Mouse (Mus musculus): ENCODE results near the gene Wdr86. TPM values are rescaled to one million over a fixed set of nuclear protein-coding genes. Genes with fewer than 3 reads are reported as not detected.
"Not testable (repeated sequence)": the region's sequence is repeated elsewhere in the genome, so short reads cannot be mapped to it uniquely, and the experiment has no call there.

Wdr86 gene
- total RNA-seq (2021) = under 1 TPM; 0.42 to 0.93 TPM

DNA sequence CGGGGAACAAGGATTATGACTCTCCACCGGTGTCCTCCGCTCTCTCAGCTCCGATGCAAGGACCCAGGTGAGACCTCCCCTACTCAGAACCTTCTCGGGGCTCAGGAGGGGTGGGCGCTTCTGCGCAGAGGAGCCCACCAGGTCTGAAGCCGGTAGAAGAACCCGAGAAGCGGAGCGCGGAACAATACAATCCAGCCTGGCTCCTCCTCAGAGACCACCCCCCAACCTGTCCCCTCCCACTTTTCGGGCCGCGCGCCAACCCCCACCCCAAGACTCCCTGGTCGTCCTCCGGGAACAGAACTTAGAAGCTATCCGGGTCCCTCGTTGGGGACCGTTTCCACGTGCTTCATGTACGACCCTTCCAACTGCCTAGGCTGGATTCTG is at the start of gene Wdr86:
Gene Wdr86 (minus strand): TSS at position 240 of the 384 bp plus-strand sequence.
- intact Hi-C loops (cut with DNase I) = no loop called here
- no peak for DNase-seq (ENCODE audit: low spot score in 2 of 2)

- intact Hi-C loops (cut with DNase I) = loop anchor here (2.0 to 5.0 kb wide), 2 partner anchors 62 to 105 kb away; partner anchors contain the start of gene Rheb
- DNase-seq (ENCODE audit: low spot score in 2 of 2) = no peak
These were observed 49.5 kb upstream of the Wdr86 start for GRCm38 (mm10) chr5:24779881-24780512.

DNA sequence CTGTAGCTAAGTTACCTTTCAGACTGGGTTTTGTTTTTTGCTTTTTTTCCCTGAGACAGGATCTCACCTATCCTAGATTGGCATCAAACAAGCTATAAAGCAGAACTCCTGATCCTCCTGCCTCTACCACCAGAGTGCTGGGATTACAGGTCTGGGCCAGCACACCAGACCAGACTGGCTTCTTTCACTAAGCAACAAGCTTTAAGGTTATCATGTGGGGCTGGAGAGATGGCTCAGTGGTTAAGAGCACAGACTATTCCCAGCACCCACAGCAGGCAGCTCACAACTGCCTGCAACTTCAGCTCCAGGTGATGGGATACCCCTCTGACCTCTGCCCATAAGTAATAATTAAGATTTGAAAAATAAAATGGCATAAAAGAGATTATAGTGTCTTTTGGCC is 48.8 kb upstream of the Wdr86 start:
- intact Hi-C loops (cut with DNase I) = loop anchor here (2.0 kb wide), 1 partner anchor 105 kb away; no protein-coding TSS in a partner anchor
- no peak for DNase-seq (ENCODE audit: low spot score in 2 of 2)

GRCm38 (mm10) chr5:24778843-24779140 is 48.3 kb upstream of the Wdr86 start:
- intact Hi-C loops (cut with DNase I) = loop anchor here (2.0 kb wide), 1 partner anchor 104 kb away; no protein-coding TSS in a partner anchor
- DNase-seq (ENCODE audit: low spot score in 2 of 2) = no peak

- no peak for DNase-seq (ENCODE audit: low spot score in 2 of 2)
These were observed 47.7 kb upstream of the Wdr86 start for GRCm38 (mm10) chr5:24778082-24778842.

GRCm38 (mm10) chr5:24776681-24777080 is 46.2 kb upstream of the Wdr86 start:
- no peak for DNase-seq (ENCODE audit: low spot score in 2 of 2)
- intact Hi-C loops (cut with DNase I) = no loop called here

More at GRCm38 (mm10) chr5:24778082-24778842, 47.7 kb upstream of the Wdr86 start:
- intact Hi-C loops (cut with DNase I) = loop anchor here (2.0 kb wide), 1 partner anchor 103 kb away; no protein-coding TSS in a partner anchor

GRCm38 (mm10) chr5:24774549-24774948 is 44.0 kb upstream of the Wdr86 start:
- intact Hi-C loops (cut with DNase I); DNase-seq (ENCODE audit: low spot score in 2 of 2): not testable (repeated sequence)

GRCm38 (mm10) chr5:24757816-24758215 is 27.3 kb upstream of the Wdr86 start, which contains the start of gene Crygn:
Gene Crygn, minus strand, starts transcription at chr5:24758008.
- intact Hi-C loops (cut with DNase I) = no loop called here
- no peak for DNase-seq (ENCODE audit: low spot score in 2 of 2)

- intact Hi-C loops (cut with DNase I) = no loop called here
These were observed 26.4 kb upstream of the Wdr86 start for GRCm38 (mm10) chr5:24756931-24757330.

DNA sequence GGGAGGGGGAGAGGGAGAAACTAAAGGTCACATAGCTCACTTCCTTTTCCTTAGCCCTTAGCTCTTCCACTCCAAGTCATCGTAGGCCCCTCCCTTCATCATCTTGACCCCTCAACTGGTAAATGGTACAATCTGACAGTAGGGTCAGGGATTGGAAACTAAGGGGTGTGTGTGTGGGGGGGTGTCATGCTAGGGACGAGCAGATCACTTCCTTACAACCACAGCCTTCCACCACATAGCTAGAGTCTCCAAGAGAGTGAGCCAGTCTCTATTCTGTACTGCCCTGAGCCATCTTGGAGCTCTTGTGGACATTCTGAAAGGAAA is 21.6 kb upstream of the Wdr86 start:
- DNase-seq (ENCODE audit: low spot score in 2 of 2) = no peak
- intact Hi-C loops (cut with DNase I) = no loop called here

More at GRCm38 (mm10) chr5:24756931-24757330, 26.4 kb upstream of the Wdr86 start:
- no peak for DNase-seq (ENCODE audit: low spot score in 2 of 2)

DNA sequence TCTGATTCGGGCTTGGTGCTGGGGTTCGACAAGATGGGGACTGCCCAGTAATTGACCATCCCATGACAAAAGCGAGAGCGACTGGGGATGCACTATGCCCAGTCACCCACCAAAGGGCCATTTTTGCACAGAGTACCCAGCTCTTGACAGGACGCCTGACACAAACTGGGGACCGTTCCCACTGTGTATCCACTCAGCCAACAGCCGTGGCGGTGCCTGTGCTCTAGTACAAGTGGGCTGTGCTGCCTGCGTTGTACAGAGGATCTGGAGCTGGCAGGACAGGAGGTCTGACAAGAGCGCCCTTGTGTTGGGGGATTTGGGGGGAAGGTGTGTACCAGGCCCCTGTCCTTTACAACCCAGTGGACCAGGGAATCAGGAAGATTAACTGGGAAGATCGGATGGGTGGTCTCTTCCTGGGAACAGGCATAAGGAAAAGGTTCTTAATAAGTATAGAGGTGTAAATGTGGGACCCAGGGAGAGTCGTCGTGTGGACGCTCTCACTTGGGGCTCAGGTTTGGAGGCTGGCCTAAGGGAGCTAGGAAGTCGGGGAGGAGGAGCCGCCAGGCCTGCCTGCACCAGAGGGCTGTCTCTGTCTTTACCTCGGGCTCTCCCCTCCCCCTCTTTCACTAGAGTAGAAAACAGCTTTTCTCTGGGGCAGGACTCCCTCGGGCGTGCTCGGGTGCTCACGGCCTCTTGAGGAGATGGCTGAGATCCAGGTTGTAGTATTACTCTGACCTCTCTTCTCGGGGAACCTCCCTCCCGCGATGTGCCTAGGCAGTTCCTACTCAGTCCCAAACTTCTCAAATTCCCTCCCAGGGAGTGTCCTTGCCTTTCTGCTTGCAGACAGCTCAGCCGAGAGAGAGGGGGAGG is 21.0 kb upstream of the Wdr86 start:
- peak; percentile 25 to 42 for DNase-seq (ENCODE audit: low spot score in 2 of 2)
- intact Hi-C loops (cut with DNase I) = no loop called here

- DNase-seq (ENCODE audit: low spot score in 2 of 2) = peak; percentile 82 to 86
- intact Hi-C loops (cut with DNase I) = loop anchor here (1.0 kb wide), 1 partner anchor 65 kb away; the partner anchor contains the start of gene Nub1
These were observed 20.1 kb upstream of the Wdr86 start for GRCm38 (mm10) chr5:24750321-24751304.

DNA sequence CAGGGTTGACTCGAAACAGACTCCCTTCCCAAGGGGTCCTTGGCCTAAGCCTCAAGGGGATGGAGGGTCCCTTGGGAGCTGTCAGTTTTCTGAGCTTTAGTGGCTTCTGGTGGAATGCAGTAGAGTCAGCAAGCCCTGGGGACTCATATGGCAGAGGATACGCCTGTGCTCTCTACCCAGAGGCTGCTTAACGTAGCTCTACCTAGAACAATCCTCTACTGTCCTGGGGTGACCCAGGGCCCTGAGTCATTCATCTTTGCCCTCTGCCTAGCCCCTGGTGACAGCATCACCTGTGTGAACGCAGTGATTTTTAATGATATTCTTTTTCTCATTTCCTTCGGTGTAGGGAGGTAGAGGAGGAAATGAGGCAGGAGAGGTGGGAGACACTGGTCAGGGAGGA is 19.2 kb upstream of the Wdr86 start:
- DNase-seq (ENCODE audit: low spot score in 2 of 2) = no peak
- intact Hi-C loops (cut with DNase I) = loop anchor here (1.0 kb wide), 1 partner anchor 64 kb away; the partner anchor contains the start of gene Nub1

GRCm38 (mm10) chr5:24747533-24747932 is 17.0 kb upstream of the Wdr86 start:
- intact Hi-C loops (cut with DNase I) = no loop called here
- DNase-seq (ENCODE audit: low spot score in 2 of 2) = no peak

GRCm38 (mm10) chr5:24743956-24744355 is 13.4 kb upstream of the Wdr86 start:
- DNase-seq (ENCODE audit: low spot score in 2 of 2) = no peak
- intact Hi-C loops (cut with DNase I) = no loop called here

DNA sequence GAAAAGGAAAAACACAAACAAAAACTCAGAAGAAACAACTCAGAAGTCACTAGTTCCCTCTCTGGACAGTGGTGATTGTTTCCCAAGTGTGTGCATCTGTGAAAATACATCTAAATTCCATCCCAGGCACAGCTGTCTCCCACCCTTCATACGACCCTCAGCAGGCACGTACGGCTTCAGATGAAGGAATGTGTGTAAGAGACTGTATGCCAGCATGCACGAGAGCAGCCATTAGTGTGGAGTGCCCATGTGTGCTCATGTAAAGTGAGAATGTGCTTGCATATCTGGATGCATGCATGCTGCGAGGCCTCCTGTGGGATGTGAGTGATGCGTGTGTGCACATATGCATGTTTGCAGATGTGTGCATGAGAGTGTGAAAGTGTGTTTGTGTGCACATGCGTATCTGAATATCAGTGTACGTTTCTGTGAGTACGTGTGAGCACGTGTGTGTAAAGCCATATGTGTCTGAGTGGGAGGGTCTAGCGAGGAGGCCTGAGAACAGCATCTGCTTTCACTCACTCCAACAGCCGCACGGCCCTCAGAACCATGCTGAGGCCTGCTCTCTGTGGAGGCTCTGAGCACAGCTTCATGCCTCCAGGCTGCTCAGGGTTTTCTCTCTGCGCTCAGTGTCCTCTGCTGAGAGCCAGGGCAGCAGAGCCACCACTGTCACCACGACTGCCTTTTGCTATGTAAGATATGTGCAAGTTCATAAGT is 10.8 kb upstream of the Wdr86 start:
- intact Hi-C loops (cut with DNase I) = loop anchor here (2.0 kb wide), 1 partner anchor 79 kb away; no protein-coding TSS in a partner anchor

GRCm38 (mm10) chr5:24739141-24739753 is 8.7 kb upstream of the Wdr86 start:
- DNase-seq (ENCODE audit: low spot score in 2 of 2) = peak; percentile 26 to 28
- intact Hi-C loops (cut with DNase I) = no loop called here

More for the DNA sequence above, 10.8 kb upstream of the Wdr86 start:
- no peak for DNase-seq (ENCODE audit: low spot score in 2 of 2)

GRCm38 (mm10) chr5:24738517-24738916 is 8.0 kb upstream of the Wdr86 start:
- no peak for DNase-seq (ENCODE audit: low spot score in 2 of 2)
- intact Hi-C loops (cut with DNase I) = no loop called here

Data from left cerebral cortex, postnatal 36 days (tissue).